Mouse (Mus musculus) midbrain, embryonic 16.5 days (tissue): ENCODE data around the gene Cyp4a31. TPM values are rescaled to one million over a fixed set of nuclear protein-coding genes. Genes with fewer than 3 reads are reported as not detected.
"Not testable (repeated sequence)": the region's sequence is repeated elsewhere in the genome, so short reads cannot be mapped to it uniquely, and the experiment has no call there.

Experiments used
- ATAC-seq: fragments of 200-750 bp; cut with Nextera tagmentation; 2 replicates; pipeline ENCODE4 v1.8.0; 2017; ENCODE audit warnings: moderate TSS enrichment
- H3K27ac ChIP-seq: fragments of 300-500 bp; sonication (generic); 2 replicates; pipeline ENCODE4 v1.5.1; 2014; ENCODE audit warnings: mild to moderate bottlenecking, low read length, mixed read lengths
- H3K27me3 ChIP-seq: fragments of 300-500 bp; sonication (generic); 2 replicates; pipeline ENCODE4 v1.6.1; 2014; ENCODE audit warnings: low read depth, low read length, mixed read lengths; ENCODE audit not compliant: control insufficient read depth, insufficient read depth
- H3K36me3 ChIP-seq: fragments of 300-500 bp; sonication (generic); 2 replicates; pipeline ENCODE4 v1.6.1; 2014; ENCODE audit warnings: mild to moderate bottlenecking, low read length, moderate library complexity, mixed read lengths; ENCODE audit not compliant: control insufficient read depth, insufficient read depth
- H3K4me1 ChIP-seq: fragments of 300-500 bp; sonication (generic); 2 replicates; pipeline ENCODE4 v1.6.1; 2014; ENCODE audit warnings: mild to moderate bottlenecking, low read length, mixed read lengths; ENCODE audit not compliant: control insufficient read depth, insufficient read depth
- H3K4me2 ChIP-seq: fragments of 300-500 bp; sonication (generic); 2 replicates; pipeline ENCODE4 v1.6.1; 2014; ENCODE audit warnings: mild to moderate bottlenecking, low read length, mixed read lengths
- H3K4me3 ChIP-seq: fragments of 300-500 bp; sonication (generic); 2 replicates; pipeline ENCODE4 v1.5.1; 2014; ENCODE audit warnings: low read depth, mild to moderate bottlenecking, low read length, moderate library complexity, mixed read lengths
- H3K9ac ChIP-seq: fragments of 300-500 bp; sonication (generic); 2 replicates; pipeline ENCODE4 v1.6.1; 2014; ENCODE audit warnings: low read depth, low read length, mixed read lengths
- H3K9me3 ChIP-seq: fragments of 300-500 bp; sonication (generic); replicated peaks from 2 replicates; pipeline ENCODE4 v1.6.1; 2014; ENCODE audit warnings: mild to moderate bottlenecking, low read length, mixed read lengths; ENCODE audit not compliant: control insufficient read depth, poor library complexity, severe bottlenecking
- WGBS: fragments of 180-500 bp; shearing (Covaris S2); extraction: QIAGEN DNeasy Blood & Tissue Kit; methylation state at CpG from one replicate; pipeline ENCODE4 v1.1.7; 2014; 5-methylcytosine and 5-hydroxymethylcytosine counted together
- polyA plus RNA-seq: library from polyadenylated mRNA; unstranded; fragments of >200 nt; fragmentation: Nextera tagmentation; extraction: Ambion mirVana; gene quantifications from 2 replicates; pipeline ENCODE4 v1.2.1, GENCODE M21; 2015

The Cyp4a31 gene
- polyA plus RNA-seq, 1 experiment from 2014 or later = not detected

GRCm38 (mm10) chr4:115557861-115558561, 5.4 kb upstream of the Cyp4a31 start:
- H3K36me3 ChIP-seq = no peaks in the 10 kb centered on the region
- no peak overlapping the region for H3K4me3 ChIP-seq
- 55% methylated on average over 4 of the region's 4 CpGs for WGBS
- no peaks in the 10 kb centered on the region for H3K9me3 ChIP-seq
- no peaks in the 10 kb centered on the region for H3K4me1 ChIP-seq
- no peak overlapping the region for H3K9ac ChIP-seq
- no peaks in the 10 kb centered on the region for H3K27me3 ChIP-seq
- no peak overlapping the region for H3K4me2 ChIP-seq
- no peak overlapping the region for H3K27ac ChIP-seq
- no peak for ATAC-seq

GRCm38 (mm10) chr4:115561236-115561635, 2.2 kb upstream of the Cyp4a31 start:
- not testable (repeated sequence) for H3K4me1 ChIP-seq, ATAC-seq, H3K27ac ChIP-seq, H3K9ac ChIP-seq, H3K4me3 ChIP-seq, H3K9me3 ChIP-seq, H3K36me3 ChIP-seq, H3K27me3 ChIP-seq, H3K4me2 ChIP-seq
- WGBS = 45% methylated on average over 5 of the region's 5 CpGs

GRCm38 (mm10) chr4:115564469-115565225, 1.2 kb downstream of the Cyp4a31 start:
- not testable (repeated sequence) for H3K27me3 ChIP-seq, H3K4me2 ChIP-seq, H3K4me1 ChIP-seq, H3K9me3 ChIP-seq, ATAC-seq, H3K4me3 ChIP-seq, H3K9ac ChIP-seq, H3K36me3 ChIP-seq, H3K27ac ChIP-seq
- 83% methylated on average over 6 of the region's 6 CpGs for WGBS

- H3K36me3 ChIP-seq = no peaks in the 10 kb centered on the region
- H3K9me3 ChIP-seq = no peaks in the 10 kb centered on the region
- ATAC-seq = no peak
- no peak overlapping the region for H3K27ac ChIP-seq
- 83% methylated on average over 3 of the region's 3 CpGs for WGBS
- H3K4me1 ChIP-seq = no peaks in the 10 kb centered on the region
- H3K9ac ChIP-seq = no peak overlapping the region
- H3K4me3 ChIP-seq = no peak overlapping the region
- no peaks in the 10 kb centered on the region for H3K27me3 ChIP-seq
- H3K4me2 ChIP-seq = no peak overlapping the region
Observed at GRCm38 (mm10) chr4:115575255-115575654, 11.8 kb downstream of the Cyp4a31 start.

- ATAC-seq = no peak
- WGBS = 76% methylated on average over 2 of the region's 2 CpGs
- H3K36me3 ChIP-seq = no peaks in the 10 kb centered on the region
Observed at GRCm38 (mm10) chr4:115575776-115576175, 12.3 kb downstream of the Cyp4a31 start.

GRCm38 (mm10) chr4:115583036-115583435, 19.6 kb downstream of the Cyp4a31 start:
- Histone ChIP-seq H3K4me1 (no peaks in the 10 kb centered on the region), H3K36me3 (no peaks in the 10 kb centered on the region), H3K27me3 (no peaks in the 10 kb centered on the region), H3K9ac (no peak overlapping the region), H3K9me3 (no peaks in the 10 kb centered on the region), H3K4me2 (no peak overlapping the region), H3K27ac (no peak overlapping the region), H3K4me3 (no peak overlapping the region)
- ATAC-seq = no peak

More at GRCm38 (mm10) chr4:115575776-115576175, 12.3 kb downstream of the Cyp4a31 start:
- Histone ChIP-seq H3K9ac (no peak overlapping the region), H3K9me3 (no peaks in the 10 kb centered on the region), H3K4me2 (no peak overlapping the region), H3K27ac (no peak overlapping the region), H3K27me3 (no peaks in the 10 kb centered on the region), H3K4me1 (no peaks in the 10 kb centered on the region), H3K4me3 (no peak overlapping the region)

GRCm38 (mm10) chr4:115596357-115596756, 32.9 kb downstream of the Cyp4a31 start:
- no peak overlapping the region for H3K9ac ChIP-seq
- no peaks in the 10 kb centered on the region for H3K4me1 ChIP-seq
- H3K36me3 ChIP-seq = no peaks in the 10 kb centered on the region
- H3K27ac ChIP-seq = no peak overlapping the region
- no peak for ATAC-seq
- 92% methylated on average over 1 of the region's 1 CpGs for WGBS
- H3K4me2 ChIP-seq = no peak overlapping the region
- H3K4me3 ChIP-seq = no peak overlapping the region
- no peaks in the 10 kb centered on the region for H3K27me3 ChIP-seq
- H3K9me3 ChIP-seq = no peaks in the 10 kb centered on the region

- no peaks in the 10 kb centered on the region for H3K4me1 ChIP-seq
- WGBS = 90% methylated on average over 2 of the region's 2 CpGs
- no peaks in the 10 kb centered on the region for H3K36me3 ChIP-seq
- no peak overlapping the region for H3K4me3 ChIP-seq
- H3K9ac ChIP-seq = no peak overlapping the region
- no peaks in the 10 kb centered on the region for H3K27me3 ChIP-seq
- ATAC-seq = no peak
- H3K9me3 ChIP-seq = no peaks in the 10 kb centered on the region
- H3K27ac ChIP-seq = no peak overlapping the region
- no peak overlapping the region for H3K4me2 ChIP-seq
Observed at GRCm38 (mm10) chr4:115596824-115597336, 33.4 kb downstream of the Cyp4a31 start.

- H3K27ac ChIP-seq, ATAC-seq, H3K9me3 ChIP-seq, H3K4me2 ChIP-seq, H3K4me3 ChIP-seq, H3K27me3 ChIP-seq, H3K36me3 ChIP-seq, H3K9ac ChIP-seq, H3K4me1 ChIP-seq: not testable (repeated sequence)
- 90% methylated on average over 8 of the region's 8 CpGs for WGBS
Observed at GRCm38 (mm10) chr4:115600611-115601010, 37.2 kb downstream of the Cyp4a31 start, which contains the start of gene Cyp4a32. Gene Cyp4a32 (plus strand): TSS chr4:115600969.
